Mouse (Mus musculus): ENCODE data around the gene Acvr2a.
A peak's percentile ranks its signal among the peaks of the same experiment; 100 is the strongest.
"Not testable (repeated sequence)": the region's sequence is repeated elsewhere in the genome, so short reads cannot be mapped to it uniquely, and the experiment has no call there.

The Acvr2a gene

DNA sequence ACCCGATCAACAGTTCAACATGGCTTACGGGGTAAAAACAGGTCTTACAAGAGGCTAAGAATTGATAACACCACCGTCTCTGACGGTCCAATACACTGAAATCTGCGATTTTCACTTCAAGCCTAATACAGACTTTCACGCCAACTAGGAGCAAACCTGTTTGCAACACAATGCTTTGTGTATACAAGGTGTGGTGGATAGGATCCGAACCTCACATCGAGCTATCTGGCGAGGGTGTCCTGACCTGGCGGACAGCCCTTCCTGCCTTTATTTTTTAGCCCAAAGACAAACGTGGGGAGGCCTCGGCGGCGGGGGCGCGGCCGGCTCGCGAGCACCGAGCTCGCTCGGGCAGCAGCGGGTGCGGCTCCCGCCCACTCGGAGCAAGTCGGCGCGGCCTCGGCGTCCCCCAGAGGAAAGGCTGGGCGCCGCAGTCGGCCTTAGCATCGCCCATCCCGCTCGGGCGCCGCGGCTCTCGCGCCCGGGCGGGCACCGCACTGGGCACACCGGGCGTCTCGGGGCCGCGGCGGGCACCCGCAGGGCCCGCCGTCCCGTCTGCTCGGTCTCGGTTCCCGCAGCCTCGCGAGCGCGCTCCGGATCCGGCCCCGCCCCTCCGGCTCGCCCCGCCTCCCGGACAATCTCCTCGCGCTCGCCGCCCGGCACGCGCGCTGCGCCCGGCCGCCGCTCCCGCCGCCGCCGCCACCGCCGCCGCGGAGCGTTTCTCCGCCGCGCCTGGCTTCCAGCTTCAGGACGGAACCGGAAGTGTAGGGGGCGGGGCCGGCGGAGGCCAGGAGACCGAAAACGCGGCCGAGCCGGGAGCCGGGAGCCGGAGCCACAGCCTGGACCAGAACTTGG lies at the start of gene Acvr2a:
Gene Acvr2a, plus strand, starts transcription at position 739 of the 852 bp plus-strand sequence.
- peak; percentile 88 for DNase-seq (ENCODE audit: extremely low spot score)

DNA sequence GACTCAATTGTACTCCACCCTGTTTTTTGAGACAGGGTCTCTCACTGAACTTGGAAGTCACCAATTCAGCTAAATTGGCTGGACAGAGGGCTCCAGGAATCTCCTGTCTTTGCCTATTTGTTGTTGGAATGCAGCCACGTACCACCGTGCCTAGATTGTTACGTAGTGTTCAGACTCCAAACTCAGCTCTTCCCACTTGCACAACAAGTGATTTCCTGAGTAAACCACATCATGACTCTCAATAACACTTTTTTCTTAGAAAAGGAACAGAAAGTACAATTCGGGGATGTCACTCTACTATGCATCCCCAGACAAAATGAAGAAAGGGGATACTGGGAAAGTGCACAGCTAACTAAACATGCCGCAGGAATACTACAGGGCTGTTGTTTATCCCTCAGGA lies 47.4 kb upstream of the Acvr2a start:
- no peak for DNase-seq (ENCODE audit: extremely low spot score)

DNA sequence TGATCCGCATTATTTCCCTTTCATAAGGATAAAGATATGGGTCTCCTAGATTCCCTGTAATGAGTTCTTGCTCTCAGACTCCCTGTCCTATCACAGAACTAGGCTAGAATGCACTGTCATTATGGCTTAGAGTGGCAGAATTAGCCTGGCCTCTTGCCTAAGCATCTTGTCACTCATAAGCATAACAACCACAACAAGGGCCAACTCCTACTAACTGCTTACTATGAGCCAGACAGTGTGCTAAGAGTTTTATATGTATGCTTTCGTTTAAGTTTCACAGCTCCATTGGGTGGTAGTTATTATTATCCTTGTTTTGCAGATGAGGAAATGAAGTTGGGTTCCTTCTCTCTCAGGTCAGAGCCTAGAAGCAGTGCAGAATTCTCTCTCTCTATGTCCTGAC lies 46.1 kb upstream of the Acvr2a start:
- no peak for DNase-seq (ENCODE audit: extremely low spot score)

DNA sequence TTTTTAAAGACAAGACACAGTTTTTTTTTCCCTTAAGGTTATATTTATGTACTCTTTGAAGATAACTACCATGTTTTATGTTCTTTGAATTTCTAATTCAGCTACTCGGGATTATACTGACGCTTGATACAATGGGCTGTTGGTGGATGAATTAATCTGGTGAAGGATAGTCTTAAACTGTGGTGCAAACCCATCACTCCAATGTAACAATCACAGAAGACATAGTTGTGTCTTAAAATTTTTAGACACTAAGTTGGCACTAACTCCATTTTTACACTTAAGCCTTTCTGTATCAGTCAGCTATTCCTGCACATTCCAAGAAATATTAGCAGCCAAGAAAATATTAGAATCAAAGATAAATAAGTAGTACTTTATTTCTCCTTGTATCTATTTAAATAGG lies 45.7 kb upstream of the Acvr2a start:
- DNase-seq (ENCODE audit: extremely low spot score), result no peak

DNA sequence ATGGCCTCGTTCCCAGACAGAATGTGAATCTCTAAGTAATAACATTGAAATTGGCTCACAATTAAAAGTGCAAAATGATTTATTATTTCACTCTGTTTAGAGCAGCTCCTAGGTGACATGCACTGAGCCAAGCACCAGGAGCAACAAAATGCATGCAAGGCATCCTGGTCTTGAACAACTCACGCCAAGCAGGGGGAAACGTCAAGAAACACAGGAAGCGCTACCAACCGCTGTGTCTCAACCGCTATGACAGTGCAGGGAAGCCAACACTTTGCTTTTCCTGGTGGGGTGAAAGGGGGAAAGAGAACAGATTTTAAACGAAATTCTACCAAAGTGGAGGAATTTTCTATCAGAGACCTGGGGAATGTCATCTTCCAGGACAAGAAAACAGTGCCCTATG lies 43.8 kb upstream of the Acvr2a start:
- no peak for DNase-seq (ENCODE audit: extremely low spot score)

DNA sequence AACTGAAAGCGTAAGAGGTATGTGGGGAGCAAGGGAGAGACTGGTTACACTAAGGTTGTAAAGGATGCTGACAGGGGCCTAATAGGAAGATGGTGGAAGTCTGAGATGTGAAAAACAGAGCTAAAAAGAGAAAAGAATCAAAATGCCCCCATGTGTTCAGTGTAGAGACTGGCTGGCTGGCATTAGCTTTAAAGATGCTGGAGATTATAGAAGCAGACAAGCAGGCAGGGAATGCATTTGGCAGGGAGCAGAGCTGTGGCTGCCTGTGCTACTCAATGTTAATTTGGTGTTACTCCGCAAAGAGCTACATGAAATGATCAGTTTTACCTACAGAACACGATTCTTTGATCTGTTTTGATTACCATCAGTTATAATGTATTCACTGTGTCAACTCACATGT lies 43.3 kb upstream of the Acvr2a start:
- no peak for DNase-seq (ENCODE audit: extremely low spot score)

DNA sequence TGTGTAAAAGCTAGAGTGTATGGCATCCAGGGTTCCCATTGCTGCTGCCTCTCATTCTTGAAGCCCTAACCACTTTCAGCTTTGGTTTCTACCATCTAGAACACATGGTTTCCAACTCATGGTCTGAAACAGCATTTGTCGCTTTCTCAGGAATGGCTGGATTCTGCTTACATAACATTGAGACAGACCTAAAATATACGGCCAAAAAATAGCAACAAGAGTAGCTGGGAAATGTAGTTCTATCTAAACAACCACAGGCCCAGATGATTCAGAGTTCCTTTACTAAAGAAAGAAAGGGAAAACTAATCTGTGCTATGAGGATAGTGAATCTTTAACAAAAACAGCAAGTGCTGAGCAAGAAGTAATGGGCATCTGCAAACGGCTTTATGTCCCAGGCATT lies 38.6 kb upstream of the Acvr2a start:
- DNase-seq (ENCODE audit: extremely low spot score), result no peak

DNA sequence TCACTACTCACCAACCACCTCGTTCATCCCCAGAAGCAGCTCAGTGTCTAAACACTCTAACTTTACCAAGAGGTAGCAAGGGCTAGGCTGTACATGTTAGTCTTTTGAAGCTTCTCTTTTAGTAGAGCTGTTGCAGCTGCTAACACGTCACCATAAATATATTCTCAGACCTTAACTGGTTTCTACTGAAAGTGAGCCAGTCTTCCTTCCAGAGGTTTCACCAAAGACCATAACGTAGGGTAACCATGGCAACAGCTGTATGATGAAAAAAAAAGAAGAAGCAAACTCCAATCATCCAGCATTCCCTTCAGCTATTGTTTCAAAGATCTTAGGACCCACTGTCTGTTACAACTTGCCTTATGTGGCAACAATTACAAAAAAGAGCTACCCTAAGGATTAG lies 25.0 kb upstream of the Acvr2a start:
- DNase-seq (ENCODE audit: extremely low spot score), result no peak

DNA sequence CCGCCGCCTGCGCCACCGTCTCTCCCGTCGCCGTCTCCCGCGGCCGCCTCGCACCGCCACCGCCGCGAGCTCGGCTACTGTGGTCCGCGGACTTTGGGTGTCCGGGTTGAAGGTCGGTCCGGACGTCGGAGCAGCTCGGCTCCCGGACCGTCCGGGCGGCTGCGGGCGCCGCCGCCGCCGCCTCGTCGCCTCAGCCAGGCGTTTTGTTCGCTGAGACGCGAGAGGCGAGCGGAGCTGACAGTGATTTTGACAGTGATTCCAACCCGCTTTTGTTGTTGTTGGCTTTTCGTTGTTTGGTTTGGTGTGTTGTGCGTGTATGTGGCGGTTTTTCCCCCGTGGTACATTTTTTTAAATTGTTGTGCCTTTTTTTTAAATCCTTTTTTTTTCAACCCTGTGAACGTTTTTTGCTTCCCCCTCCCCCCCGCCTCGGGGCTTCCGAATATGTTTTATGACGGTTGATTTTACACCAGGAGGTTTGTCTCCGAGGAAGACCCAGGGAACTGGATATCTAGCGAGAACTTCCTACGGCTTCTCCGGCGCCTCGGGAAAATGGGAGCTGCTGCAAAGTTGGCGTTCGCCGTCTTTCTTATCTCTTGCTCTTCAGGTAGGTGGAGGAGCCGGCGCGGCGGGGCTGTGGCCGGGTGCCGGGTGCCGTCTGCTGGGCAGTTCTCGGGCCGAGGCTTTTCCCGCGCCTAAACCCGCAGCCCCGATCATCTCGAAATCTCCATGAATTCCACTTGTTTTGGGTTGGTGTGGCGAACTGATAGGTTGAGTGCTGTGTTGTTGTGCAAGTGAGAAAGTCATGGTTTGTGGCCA lies 522 bp downstream of the Acvr2a start:
- peak; percentile 48 for DNase-seq (ENCODE audit: extremely low spot score)

DNA sequence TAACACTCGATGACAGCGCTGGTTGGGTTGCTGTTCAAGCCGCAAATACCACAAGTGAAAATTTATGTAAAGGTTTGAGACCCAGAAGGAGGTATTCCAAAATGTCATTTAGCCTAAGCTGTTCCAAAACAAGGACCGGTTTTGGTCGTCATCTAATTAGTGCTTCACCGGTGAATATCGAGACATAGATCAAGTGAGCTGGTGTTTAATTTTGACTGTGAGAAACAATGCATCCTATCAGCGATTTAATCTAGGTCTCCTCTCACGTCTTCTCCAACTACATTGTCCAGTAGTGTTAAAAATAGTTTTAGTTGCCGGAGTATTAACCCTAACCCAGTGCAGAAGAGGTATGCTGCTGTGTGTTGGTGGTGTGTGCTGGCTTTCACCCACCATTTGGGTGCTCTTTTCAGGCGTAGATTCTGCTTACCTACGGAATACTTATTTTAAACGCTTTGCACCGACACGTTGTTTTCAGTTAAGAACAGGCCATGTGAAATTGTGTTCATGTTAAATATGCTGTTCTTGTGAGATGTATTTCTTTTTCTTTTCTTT lies 1.2 kb downstream of the Acvr2a start:
- DNase-seq (ENCODE audit: extremely low spot score), result no peak

DNA sequence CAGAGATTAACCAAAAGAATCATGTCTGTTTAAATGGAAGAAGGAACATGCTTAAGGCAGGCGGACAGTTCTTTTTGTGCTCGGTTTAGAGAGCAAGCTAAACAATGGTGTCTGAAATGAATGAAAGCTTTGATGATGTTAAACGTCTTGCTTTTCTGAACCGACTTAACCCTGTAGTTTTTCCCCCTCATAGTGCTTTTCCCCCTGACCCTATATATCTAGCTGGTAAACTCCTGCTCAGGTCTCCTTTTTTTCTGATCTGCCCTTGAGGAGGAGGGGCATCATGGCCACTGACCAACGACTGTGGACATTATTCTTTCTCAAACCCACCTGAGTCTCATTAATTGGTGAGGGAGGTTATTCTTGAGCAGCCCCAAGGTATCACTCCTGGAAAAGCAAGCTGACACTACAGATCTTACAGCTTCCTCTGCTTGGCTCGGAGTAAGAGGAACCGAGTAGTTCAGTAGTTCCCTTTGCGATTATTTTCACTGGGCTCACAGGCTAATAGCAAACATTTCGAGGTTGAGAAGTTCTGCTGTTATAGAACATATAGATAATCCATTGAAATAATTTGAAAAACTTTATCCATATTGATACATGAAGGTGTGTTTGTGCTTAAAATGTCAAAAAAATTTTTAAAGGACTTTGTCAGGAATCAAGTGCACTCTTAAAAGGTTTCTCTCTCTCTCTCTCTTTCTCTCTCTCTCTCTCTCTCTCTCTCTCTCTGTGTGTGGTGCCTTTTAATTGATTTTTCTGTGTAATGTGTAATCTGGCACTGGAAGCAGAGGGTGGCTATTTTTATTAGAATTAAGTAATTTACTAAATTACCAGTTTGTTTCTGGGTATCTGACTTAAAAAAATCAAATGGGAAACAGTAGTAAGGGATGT lies 2.5 kb downstream of the Acvr2a start:
- peak; percentile 9 for DNase-seq (ENCODE audit: extremely low spot score)

DNA sequence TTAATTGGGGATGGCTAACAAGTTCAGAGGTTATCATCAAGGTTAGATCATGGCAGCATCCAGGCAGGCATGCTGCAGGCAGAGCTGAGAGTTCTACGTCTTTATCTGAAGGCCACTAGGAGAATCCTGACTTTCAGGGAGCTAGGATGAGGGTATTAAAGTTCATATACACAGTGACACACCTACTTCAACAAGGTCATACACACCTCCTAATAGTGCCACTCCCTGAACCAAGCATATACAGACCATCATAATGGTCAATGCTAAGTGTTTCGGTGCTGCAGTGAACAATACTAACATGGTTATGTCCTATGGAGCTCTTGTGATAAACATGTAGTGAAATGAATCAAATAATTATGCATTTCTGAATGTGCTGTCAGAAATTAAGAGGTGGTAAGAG lies 12.0 kb downstream of the Acvr2a start:
- DNase-seq (ENCODE audit: extremely low spot score), result no peak

DNA sequence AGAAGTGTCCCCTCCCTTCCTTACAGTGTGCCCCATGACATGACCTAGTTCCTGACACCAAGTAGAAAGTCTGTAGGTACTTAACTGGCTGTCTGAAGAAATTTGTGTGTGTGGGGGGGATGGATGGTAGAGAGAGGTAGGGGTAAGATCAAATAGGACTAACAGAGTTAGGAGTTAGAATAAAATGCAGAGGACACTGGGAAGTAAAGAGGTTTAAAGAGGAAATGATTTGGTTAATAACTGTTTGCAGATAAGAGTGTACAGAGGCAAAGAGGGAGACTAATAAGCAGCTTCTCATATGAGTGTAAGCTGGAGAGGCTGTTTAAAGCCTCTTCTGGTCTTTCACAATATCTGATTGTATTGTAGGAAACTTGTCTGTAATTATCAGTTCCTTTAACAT lies 12.5 kb downstream of the Acvr2a start:
- no peak for DNase-seq (ENCODE audit: extremely low spot score)

DNA sequence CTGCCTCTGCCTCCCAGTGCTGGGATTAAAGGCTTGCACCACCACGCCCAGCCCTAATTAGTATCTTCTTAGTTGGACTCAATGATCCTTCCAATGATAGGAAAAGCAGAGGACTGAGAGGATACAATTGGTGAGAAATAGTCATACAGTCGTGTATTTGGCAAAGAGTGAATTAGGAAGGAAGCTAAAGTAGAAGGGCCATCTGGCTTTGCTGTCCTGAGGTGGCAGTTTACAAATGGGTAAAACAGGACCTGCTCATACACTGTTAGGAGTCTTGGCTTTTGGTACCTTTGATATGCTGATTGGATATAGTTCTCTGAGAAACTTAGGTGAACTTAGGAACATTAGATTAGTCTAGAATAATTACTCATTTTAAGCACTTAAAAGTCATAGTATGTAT lies 16.6 kb downstream of the Acvr2a start:
- no peak for DNase-seq (ENCODE audit: extremely low spot score)

DNA sequence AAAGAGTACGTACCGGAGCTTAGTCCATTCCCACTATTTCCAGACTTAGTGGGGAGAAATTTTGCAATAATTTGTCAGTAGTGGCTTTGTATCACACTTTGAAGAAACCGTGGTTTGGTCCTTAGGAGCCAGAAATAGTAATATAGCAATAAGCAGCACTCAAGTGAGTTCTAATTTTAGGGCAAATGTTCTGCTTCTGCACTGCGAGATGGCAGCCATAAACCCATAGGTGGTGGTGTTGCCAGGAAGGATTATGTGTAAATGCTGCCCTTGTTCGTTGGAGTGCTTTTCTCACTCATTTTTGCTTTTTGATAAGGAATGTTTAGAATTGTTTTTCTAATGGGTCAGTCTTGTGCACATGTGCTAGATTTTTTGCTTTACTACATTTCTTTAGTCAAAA lies 18.4 kb downstream of the Acvr2a start:
- no peak for DNase-seq (ENCODE audit: extremely low spot score)

DNA sequence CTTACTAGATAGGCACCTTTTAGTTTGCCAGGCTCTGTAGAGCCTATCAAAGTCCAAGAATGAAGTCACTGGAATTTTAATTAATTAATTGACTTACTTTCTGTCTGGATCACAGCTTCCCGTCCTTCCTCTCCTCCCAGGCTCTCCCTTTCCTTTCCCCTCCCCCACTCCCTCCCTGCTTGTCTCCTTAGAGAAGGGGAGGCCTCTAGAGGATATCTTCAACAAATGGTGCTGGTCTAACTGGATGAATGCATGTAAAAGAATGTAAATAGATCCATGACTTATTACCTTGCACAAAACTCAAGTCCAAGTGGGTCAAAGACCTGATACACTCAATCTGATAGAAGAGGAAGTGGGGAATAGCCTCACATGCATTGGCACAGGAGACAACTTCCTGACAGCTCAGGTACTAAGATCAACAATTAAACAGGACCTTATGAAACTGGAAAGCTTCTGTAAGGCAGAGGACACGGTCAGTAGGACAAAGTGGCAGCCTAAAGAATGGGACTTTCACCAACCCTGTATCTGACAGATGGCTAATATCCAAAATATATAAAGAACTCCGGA lies 20.1 kb downstream of the Acvr2a start:
- DNase-seq (ENCODE audit: extremely low spot score), result no peak

DNA sequence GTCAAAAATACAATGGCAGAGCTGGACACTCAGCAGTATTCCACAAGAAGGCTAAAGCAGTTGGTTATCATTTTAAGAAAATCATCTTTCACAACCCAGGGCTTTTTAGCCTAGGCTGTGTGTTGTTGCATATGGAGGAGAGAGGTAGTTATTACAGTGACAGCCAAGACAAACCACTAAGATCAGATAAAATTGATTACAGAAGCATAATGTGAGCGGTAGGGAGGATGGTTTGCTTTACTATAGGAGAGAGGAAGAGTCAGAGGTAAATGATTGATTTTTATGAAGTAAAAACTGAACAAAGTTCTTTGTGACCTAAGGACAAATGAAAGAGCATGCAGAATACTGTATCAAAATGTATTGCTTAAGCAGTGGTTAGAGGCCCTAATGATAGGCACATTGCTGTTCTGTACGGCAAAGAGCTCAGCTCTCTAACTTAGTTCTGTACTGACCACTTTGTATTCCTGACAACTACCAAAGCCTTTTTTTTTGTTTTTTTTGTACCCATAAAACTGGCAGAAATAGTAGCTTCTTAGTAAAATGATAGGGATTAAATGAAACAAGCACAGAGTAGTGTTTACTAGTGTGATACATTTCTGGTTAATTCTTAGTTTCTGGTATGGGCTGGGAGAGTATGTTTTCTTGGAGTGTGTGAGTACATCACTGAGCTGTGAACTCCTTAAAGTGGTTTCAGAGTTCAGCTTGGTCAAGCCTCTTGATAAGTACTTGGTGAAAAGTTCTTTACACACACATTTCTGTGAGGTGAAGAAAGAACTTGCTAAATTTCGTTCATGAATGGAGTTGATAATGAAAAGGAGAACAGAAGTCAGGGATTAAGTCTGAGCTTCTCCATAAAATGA lies 27.9 kb downstream of the Acvr2a start:
- no peak for DNase-seq (ENCODE audit: extremely low spot score)

DNA sequence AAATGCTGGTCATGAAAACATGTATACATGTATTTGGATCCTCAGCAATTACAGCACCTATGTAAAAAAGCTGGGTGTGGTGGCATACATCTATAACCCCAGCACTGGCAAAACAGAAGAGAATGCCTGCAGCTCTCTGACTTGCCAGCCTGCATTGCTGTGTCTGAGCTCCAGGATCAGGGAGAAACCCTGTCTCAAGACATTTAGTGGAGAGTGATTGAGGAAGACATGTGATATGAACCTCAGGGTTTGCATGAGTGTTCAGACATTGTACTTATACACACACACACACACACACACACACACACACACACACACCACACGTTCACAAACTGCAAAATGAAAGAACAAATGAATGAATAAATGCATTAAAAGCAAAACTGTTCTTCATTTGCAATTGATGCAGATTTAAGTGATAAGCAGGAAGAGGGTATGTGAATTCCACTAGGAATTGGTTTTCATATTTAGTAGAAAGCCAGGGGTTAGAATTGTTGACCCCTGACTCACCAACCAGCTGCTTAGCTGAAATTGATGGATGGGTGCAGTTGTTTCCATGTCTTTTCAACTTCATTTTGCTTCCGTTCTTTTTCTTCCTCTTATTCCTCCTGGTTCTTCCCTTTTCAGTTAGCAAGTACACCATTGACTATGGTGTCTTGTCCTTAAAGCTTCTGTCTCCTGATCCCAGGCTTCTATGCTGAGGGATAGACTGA lies 32.9 kb downstream of the Acvr2a start:
- DNase-seq (ENCODE audit: extremely low spot score), result no peak

DNA sequence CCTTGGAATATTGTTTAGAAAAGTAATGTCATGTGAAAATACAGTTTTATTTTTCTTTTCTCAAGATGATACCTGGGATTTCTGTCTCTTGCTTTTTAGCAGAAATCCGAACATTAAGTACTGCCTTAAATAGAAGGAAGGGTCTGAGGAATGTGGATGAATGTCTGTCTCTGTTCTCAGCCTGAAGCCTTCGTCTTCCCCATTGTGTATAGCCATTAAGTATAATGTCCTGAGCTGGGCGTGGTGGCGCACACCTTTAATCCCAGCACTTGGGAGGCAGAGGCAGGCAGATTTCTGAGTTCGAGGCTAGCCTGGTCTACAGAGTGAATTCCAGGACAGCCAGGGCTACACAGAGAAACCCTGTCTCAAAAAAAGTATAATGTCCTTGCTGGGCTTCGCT lies 51.7 kb downstream of the Acvr2a start:
- not testable (repeated sequence) for DNase-seq (ENCODE audit: extremely low spot score)
